Mouse (Mus musculus): Measurements from ENCODE around the gene Mfsd6. TPM values are rescaled to one million over a fixed set of nuclear protein-coding genes. Genes with fewer than 3 reads are reported as not detected.

Mfsd6 gene
- total RNA-seq, 2 experiments from 2014 or later: 76.7 to 79.9 TPM

DNA sequence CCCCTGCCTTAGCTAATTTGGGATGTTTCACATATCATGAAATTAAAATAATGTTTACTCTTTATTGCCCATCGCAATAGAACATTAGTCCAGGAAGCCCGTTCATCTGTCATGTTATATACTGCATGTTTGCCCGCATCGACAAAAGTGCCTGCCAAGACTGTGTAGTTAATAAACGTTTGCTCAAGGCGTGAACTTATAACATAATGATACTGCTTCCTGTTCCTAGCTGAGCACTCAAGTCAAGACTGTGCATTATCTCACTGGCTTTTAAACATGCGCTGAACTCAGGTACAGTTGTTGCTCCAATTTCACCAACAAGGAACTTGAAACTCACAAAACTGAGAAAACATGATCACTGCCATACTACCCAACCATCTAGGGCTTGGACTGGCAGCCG lies 39.6 kb downstream of the Mfsd6 start:
- no peak for DNase-seq (ENCODE audit: low spot score in 2 of 2)
- Histone ChIP-seq H3K27ac (no peak overlapping the region), H3K4me3 (no peak overlapping the region)
- no peak for TF ChIP-seq CTCF (conservative IDR thresholded peaks at IDR 0.05)

DNA sequence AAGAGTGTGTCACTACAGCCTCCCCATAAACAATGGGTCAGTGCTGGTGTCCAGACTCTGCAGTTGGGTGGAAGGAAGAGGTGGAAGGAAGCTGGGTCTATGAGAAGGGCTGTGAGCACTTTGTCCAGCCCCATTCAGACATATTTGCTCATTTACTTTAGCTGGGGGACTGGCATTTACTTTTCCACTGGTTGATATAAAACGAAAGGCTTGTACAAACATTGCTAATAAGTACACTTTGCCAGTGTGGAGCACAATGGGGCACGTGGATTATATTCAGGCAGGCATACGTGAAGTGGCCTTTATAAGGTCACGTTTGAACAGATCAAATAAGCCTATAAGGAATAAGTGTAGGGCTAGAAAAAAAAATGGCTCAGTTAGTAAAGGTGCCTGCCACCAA lies 43.7 kb downstream of the Mfsd6 start:
- no peak for DNase-seq (ENCODE audit: low spot score in 2 of 2)
- no peak for TF ChIP-seq CTCF (conservative IDR thresholded peaks at IDR 0.05)
- H3K4me3 ChIP-seq: no peak overlapping the region
- H3K27ac ChIP-seq: no peak overlapping the region

DNA sequence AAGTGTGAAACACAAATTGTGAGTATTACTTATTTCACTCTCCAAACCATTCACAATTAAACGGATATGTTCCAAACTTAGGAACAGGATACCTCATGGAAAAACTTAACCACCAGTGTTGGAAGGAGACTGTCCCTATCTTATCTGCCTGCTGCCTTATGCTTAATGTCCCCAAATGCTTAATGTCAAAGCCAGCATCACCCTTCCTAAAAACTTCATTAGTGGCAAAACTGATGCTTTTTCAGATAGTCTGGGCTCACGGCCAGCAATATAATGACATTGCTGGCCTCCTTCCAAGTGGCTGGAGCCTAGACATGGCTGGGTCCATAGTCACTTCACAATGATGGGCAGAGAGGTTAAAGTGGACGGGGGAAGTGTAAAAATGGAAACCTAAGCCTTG lies 50.6 kb downstream of the Mfsd6 start:
- DNase-seq (ENCODE audit: low spot score in 2 of 2): no peak
- Histone ChIP-seq H3K4me3 (no peak overlapping the region), H3K27ac (peak overlapping the region; percentile 24; the same call in 1 of the 2 replicates)
- TF ChIP-seq CTCF (conservative IDR thresholded peaks at IDR 0.05): no peak

DNA sequence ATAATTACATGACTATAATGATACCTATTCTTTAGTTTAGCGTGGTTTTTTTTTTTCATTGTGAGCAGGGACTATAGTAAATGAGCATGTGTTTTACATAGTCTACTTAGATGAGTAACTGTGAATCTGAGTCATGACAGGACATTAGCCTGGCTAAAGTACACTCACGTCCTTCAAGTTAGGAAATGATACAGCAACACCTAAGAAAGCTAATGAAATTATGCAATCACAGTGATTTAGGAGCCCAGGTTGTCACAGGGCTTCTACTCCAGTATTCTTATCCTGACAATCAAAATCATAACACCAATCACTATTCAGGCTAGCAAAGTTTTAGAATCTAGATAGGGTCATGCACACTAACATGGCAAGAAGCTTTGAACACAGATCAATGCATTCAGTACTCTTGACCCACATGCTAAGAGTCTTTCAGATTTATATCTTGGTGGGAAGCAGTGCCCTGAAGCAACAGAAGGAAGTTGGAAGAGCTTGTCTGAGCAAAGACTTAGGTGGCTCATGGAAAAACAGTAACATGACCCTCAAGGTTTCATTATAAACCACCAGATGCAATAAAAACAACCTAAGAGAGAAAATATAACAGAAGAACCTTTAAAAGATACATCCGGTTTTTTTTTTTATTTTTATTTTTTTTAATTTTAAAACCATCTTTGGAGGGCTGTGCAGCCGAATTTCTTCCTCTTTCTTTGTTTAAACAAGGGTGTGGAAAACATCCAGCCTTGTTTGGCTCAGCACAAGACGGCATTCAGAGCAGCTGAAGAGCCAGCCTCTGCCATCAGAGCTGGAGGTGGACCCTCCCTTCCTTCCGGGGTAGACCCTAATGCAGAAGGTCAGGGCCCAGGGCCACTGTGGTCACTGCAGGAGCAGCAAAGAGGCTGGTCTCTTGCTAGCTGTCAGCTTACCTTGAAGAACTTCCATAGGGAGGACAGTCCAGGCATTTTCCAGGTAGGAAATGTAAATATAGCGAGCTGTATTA lies 51.4 kb downstream of the Mfsd6 start:
- H3K4me3 ChIP-seq: no peak overlapping the region
- H3K27ac ChIP-seq: peak overlapping the region; percentile 24; the same call in 1 of the 2 replicates
- no peak for TF ChIP-seq CTCF (conservative IDR thresholded peaks at IDR 0.05)
- no peak for DNase-seq (ENCODE audit: low spot score in 2 of 2)

DNA sequence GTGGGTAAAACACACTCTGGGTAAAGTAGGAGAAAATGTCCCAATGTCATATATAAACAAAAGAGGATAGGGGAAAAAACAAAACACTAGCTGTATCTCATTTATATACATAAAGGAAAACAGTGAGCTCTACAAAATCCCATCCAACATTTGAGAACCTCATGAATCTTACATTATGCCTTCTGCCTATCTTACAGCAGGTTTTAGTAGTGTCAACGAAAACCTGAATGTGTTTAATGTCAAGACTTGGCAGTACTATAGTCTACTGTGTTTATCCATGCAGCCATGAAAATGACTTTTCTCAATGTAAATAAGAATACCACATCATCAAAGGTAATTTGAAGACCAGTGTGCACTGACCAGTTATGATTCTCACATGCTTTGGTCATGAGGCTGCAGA lies 57.3 kb downstream of the Mfsd6 start:
- H3K27ac ChIP-seq: no peak overlapping the region
- TF ChIP-seq CTCF (conservative IDR thresholded peaks at IDR 0.05): no peak
- DNase-seq (ENCODE audit: low spot score in 2 of 2): no peak
- H3K4me3 ChIP-seq: no peak overlapping the region

DNA sequence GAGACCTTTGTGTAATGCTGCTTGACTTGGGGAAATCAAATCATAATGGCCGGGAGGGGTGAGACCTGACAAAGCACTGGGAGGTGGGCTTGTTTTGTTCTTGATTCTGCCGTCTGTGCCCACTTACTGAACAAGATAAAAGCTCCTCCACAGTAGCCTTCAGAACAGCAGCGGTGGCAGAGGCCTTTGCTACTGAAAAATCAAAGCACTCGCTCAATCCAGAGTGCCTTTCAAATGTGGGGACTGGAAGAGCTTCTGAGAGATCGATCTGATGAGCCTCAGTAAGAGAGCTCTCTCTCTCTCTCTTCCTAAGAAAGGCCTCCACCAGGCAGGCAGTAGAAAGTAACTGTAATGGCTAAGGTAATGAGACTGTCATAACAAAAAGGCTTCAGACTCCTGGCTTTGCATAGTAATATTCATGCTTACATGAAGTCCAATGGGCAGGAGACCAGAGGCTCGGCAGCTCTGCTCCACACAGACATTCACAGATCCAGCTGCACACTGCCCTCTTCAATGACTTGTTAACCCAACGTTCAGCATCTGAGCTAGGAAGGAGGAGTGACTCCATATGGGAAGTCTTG lies 58.4 kb downstream of the Mfsd6 start:
- TF ChIP-seq CTCF (conservative IDR thresholded peaks at IDR 0.05): no peak
- H3K4me3 ChIP-seq: no peak overlapping the region
- DNase-seq (ENCODE audit: low spot score in 2 of 2): no peak
- peak overlapping the region; percentile 32; the same call in 1 of the 2 replicates for H3K27ac ChIP-seq

DNA sequence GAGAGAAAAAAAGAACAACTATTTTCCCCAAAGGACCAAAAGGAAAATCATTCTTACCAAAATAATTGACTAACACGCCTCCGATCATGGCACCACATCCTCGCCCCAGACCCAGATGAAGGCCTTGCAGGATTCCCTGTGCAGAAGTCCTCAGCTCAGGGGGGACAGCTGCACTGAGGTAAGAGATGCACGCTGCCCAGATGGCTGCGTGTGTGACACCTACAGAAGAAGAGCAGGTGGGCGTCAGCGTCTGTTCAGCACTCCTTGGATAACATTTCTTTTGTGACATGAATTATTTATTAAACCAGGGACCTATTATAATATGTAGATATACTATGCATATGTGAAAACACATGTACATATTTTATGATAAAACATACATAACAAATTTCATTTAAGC lies 64.0 kb downstream of the Mfsd6 start:
- Histone ChIP-seq H3K27ac (peak overlapping the region; percentile 36), H3K4me3 (no peak overlapping the region)
- no peak for TF ChIP-seq CTCF (conservative IDR thresholded peaks at IDR 0.05)
- DNase-seq (ENCODE audit: low spot score in 2 of 2): peak; percentile 50 to 60

DNA sequence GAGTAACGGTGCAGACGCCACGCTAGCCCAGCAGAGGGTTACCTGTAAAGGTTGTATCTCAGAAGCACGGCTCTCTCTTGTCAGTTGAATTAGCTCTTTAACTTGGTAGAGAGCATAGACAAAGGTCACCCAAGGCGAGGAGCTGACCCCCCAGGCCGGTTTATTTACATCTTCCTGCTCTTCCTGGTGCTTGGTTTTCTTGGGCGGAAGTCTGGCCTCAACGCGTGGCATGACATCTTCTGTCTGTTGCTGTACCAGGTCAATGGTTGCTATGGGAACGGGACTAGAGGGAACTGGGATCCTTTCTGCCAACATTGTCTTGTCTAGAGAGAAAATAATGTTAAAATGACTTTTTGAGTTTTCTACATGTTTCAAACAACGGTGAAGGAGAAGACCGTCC lies 66.5 kb downstream of the Mfsd6 start:
- no peak for TF ChIP-seq CTCF (conservative IDR thresholded peaks at IDR 0.05)
- H3K4me3 ChIP-seq: no peak overlapping the region
- DNase-seq (ENCODE audit: low spot score in 2 of 2): no peak
- no peak overlapping the region for H3K27ac ChIP-seq

DNA sequence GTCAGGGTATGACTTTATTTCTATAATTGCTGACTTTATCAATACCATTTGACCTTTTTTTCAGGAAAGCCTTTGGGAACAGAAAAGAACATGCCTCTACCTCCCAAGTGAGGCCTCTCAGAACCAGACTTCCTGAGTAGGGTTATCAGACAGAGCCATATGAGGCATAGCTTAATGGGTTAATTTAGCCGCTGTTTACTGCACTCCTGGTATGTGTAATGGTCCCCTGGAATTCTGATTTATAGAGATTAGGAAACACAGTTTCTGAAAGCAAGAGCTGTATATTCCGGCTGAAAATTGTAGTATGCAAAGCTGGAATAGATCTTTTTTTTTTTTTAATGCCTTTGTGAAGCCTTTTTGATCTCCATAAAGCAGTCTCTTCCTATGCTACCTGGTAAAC lies 67.0 kb downstream of the Mfsd6 start:
- DNase-seq (ENCODE audit: low spot score in 2 of 2): no peak
- Histone ChIP-seq H3K4me3 (no peak overlapping the region), H3K27ac (no peak overlapping the region)
- TF ChIP-seq CTCF (conservative IDR thresholded peaks at IDR 0.05): no peak

DNA sequence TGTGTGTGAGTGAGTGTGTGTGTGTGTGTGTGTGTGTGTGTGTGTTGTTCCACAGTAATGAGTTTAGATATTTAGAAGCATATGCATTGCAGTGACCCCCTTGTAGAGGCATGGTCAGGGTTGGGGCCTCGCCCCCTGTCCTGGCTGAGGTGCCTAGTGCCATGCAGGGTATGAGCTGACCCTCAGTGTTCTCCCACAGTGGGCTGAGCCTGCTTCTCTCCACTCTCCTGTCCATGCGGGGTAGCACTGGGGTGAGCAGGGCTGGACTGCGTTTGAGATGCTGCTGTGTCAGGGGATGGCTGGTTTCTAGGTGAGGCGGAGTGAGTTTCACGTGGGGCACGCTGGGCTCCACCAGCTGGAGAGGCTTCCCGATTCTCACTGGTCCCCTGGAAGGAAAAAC lies 69.1 kb downstream of the Mfsd6 start:
- no peak for TF ChIP-seq CTCF (conservative IDR thresholded peaks at IDR 0.05)
- DNase-seq (ENCODE audit: low spot score in 2 of 2): no peak
- H3K27ac ChIP-seq: no peak overlapping the region
- H3K4me3 ChIP-seq: no peak overlapping the region

DNA sequence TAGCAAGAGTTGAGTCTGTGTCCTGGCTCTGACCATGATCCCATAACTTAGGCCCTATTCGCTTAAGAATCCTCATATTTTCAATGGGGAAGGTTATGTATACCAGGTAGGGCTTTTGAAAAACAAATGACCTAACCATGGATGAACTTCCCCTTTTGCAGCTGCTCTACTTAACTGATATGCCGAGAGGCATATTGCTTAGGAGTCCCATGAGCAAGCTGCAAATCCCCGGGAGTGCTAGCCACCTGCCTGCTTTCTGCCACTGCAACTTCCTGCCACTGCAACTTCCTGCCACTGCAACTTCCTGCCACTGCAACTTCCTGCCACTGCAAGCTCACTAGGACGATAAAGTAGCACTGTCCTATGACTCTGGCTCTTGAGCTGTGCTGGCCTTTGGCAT lies 72.1 kb downstream of the Mfsd6 start:
- no peak overlapping the region for H3K27ac ChIP-seq
- TF ChIP-seq CTCF (conservative IDR thresholded peaks at IDR 0.05): no peak
- no peak for DNase-seq (ENCODE audit: low spot score in 2 of 2)
- H3K4me3 ChIP-seq: no peak overlapping the region

DNA sequence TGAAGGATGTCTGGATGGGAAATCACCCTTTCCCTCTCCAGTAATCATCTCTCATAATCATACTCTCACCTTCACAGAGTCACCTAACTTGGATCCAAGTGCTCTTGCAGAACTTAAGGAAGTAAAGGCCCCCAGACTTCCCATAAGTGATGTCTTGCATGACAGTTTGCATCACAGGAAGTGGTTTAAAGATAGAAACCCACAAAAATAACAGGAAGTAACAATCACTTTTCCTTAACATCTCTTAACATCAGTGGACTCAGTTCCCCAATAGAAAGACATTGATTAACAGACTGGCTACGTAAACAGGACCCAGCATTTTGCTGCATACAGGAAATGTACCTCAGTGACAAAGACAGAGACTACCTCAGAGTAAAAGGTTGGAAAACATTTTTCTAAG lies 73.9 kb downstream of the Mfsd6 start:
- no peak for DNase-seq (ENCODE audit: low spot score in 2 of 2)
- Histone ChIP-seq H3K27ac (no peak overlapping the region), H3K4me3 (no peak overlapping the region)
- no peak for TF ChIP-seq CTCF (conservative IDR thresholded peaks at IDR 0.05)

DNA sequence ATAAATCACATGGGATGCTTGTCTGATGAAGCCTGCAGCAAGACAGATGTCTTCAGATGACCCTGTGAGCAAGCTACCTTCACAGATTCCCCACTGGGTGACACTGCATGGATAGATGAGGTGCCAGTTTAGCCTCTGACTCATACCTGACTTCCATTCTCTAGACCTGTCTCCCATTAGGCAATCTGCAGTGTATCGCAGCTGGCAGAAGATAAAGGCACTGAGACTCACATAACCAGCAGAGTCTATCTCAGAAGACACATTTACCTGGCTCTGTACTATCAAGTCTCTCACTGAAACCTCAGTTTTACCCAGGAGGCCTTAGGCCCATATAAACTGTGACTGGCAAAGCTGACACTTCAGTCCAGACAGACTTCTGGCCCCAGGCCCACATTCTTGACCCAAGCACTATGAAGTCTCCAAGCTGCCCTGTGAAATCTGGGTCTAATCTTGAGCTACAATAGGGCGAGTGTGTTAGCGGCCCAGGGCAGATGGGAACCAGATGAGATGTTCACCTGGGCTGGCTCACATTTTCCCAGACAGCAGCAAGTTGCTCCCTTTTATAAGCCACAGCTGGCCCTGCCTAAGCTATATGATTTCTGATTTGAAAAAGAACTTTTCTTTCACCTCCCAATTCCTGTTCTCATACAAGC lies 74.5 kb downstream of the Mfsd6 start:
- Histone ChIP-seq H3K4me3 (no peak overlapping the region), H3K27ac (peak overlapping the region; percentile 64; the same call in 1 of the 2 replicates)
- no peak for DNase-seq (ENCODE audit: low spot score in 2 of 2)
- no peak for TF ChIP-seq CTCF (conservative IDR thresholded peaks at IDR 0.05)

Data from layer of hippocampus, adult 2 months (tissue).